Mouse (Mus musculus) heart, embryonic 15.5 days (tissue): ENCODE measurements around the gene Gm815. TPM values are rescaled to one million over a fixed set of nuclear protein-coding genes. Genes with fewer than 3 reads are reported as not detected.
A peak's percentile ranks its signal among the peaks of the same experiment; 100 is the strongest.

ENCODE experiments used
- ATAC-seq: fragments of 200-750 bp; cut with Nextera tagmentation; replicated peaks from 2 replicates; pipeline ENCODE4 v1.8.0; 2017; ENCODE audit warnings: low read depth, moderate TSS enrichment; ENCODE audit not compliant: insufficient number of reproducible peaks, insufficient read depth, low FRiP score
- H3K27ac ChIP-seq: fragments of 300-500 bp; sonication (generic); 2 replicates; pipeline ENCODE4 v1.5.1; 2015; ENCODE audit warnings: mild to moderate bottlenecking, inconsistent platforms
- H3K27me3 ChIP-seq: fragments of 300-500 bp; sonication (generic); 2 replicates; pipeline ENCODE4 v1.6.1; 2015; ENCODE audit warnings: inconsistent platforms
- H3K36me3 ChIP-seq: fragments of 300-500 bp; sonication (generic); 2 replicates; pipeline ENCODE4 v1.6.1; 2015; ENCODE audit warnings: mild to moderate bottlenecking, inconsistent platforms
- H3K4me1 ChIP-seq: fragments of 300-500 bp; sonication (generic); replicated peaks from 2 replicates; pipeline ENCODE4 v1.6.1; 2015; ENCODE audit warnings: inconsistent platforms
- H3K4me2 ChIP-seq: fragments of 300-500 bp; sonication (generic); 2 replicates; pipeline ENCODE4 v1.6.1; 2015; ENCODE audit warnings: inconsistent platforms, mild to moderate bottlenecking, moderate library complexity
- H3K4me3 ChIP-seq: fragments of 300-500 bp; sonication (generic); 2 replicates; pipeline ENCODE4 v1.5.1; 2015; ENCODE audit warnings: mild to moderate bottlenecking, inconsistent platforms
- H3K9ac ChIP-seq: fragments of 300-500 bp; sonication (generic); 2 replicates; pipeline ENCODE4 v1.6.1; 2015; ENCODE audit warnings: mild to moderate bottlenecking, inconsistent platforms
- H3K9me3 ChIP-seq: fragments of 300-500 bp; sonication (generic); replicated peaks from 2 replicates; pipeline ENCODE4 v1.6.1; 2016; ENCODE audit warnings: inconsistent platforms
- WGBS: fragments of 180-500 bp; shearing (Covaris S2); methylation state at CpG from one replicate; pipeline ENCODE4 v1.1.7; 2015; ENCODE audit warnings: mixed read lengths; 5-methylcytosine and 5-hydroxymethylcytosine counted together
- polyA plus RNA-seq: library from polyadenylated mRNA; unstranded; fragments of >200 nt; fragmentation: Nextera tagmentation; extraction: Ambion mirVana; gene quantifications from 2 replicates; pipeline ENCODE4 v1.2.1, GENCODE M21; 2015

Gm815 gene
- not detected in 2 replicates for polyA plus RNA-seq

DNA sequence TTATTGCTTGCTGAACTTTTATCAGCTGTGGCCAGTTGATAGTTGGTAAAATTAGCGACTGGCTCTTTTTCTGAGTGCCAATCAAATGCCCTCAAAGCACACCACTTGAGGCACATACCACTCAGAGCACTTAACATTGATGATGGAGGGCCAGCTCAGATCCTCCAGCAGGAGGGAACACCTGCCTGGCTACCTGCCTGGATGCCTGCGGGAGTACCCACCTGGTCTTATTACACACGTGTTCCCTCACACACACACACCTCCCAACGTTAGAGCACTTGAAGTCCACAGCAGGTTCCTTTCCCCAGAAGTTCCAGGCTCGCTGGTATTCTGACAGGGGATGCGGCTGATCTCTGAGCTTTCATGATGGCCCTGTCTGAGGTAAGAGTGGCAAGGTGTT is at the start of gene Gm815:
TSS of gene Gm815 (plus strand) at position 266 of the 400 bp plus-strand sequence.
- H3K4me2 ChIP-seq: no peak within 1 kb of the TSS
- no peaks in the 10 kb centered on the region for H3K9me3 ChIP-seq
- no peaks in the 10 kb centered on the region for H3K27me3 ChIP-seq
- 0 out of 2 replicates have a peak, but pooled peaks cover 2% of the 10 kb centered on the region for H3K4me1 ChIP-seq
- no peak within 1 kb of the TSS for H3K27ac ChIP-seq
- H3K36me3 ChIP-seq: no peaks in the 10 kb centered on the region
- no peak for ATAC-seq
- H3K4me3 ChIP-seq: no peak within 1 kb of the TSS
- WGBS: 68% methylated on average over 6 of the region's 6 CpGs
- H3K9ac ChIP-seq: no peak within 1 kb of the TSS

- Histone ChIP-seq H3K9ac (no peak overlapping the region), H3K36me3 (no peaks in the 10 kb centered on the region), H3K9me3 (no peaks in the 10 kb centered on the region), H3K4me1 (no peaks in the 10 kb centered on the region), H3K4me3 (no peak overlapping the region), H3K27ac (no peak overlapping the region), H3K27me3 (no peaks in the 10 kb centered on the region), H3K4me2 (no peak overlapping the region)
- 62% methylated on average over 1 of the region's 1 CpGs for WGBS
- ATAC-seq: no peak
Measured at GRCm38 (mm10) chr19:26837626-26838025, 48.1 kb upstream of the Gm815 start.

- Histone ChIP-seq H3K9ac (no peak overlapping the region), H3K4me2 (no peak overlapping the region), H3K27ac (no peak overlapping the region), H3K4me1 (peaks cover 10% of the 10 kb centered on the region), H3K9me3 (no peaks in the 10 kb centered on the region), H3K27me3 (no peaks in the 10 kb centered on the region), H3K36me3 (no peaks in the 10 kb centered on the region), H3K4me3 (no peak overlapping the region)
- ATAC-seq: no peak
- WGBS: 85% methylated on average over 6 of the region's 6 CpGs
Measured at GRCm38 (mm10) chr19:26843896-26844295, 41.8 kb upstream of the Gm815 start.

- Histone ChIP-seq H3K36me3 (no peaks in the 10 kb centered on the region), H3K27me3 (no peaks in the 10 kb centered on the region), H3K9ac (0 out of 2 replicates have a peak overlapping the region, but pooled peaks have one; percentile 36), H3K9me3 (no peaks in the 10 kb centered on the region), H3K4me3 (peak overlapping the region; percentile 60), H3K4me2 (peak overlapping the region; percentile 57), H3K4me1 (peaks cover 10% of the 10 kb centered on the region), H3K27ac (no peak overlapping the region)
- 28% methylated on average over 8 of the region's 8 CpGs for WGBS
- ATAC-seq: no peak
Measured at GRCm38 (mm10) chr19:26844813-26845212, 40.9 kb upstream of the Gm815 start.

DNA sequence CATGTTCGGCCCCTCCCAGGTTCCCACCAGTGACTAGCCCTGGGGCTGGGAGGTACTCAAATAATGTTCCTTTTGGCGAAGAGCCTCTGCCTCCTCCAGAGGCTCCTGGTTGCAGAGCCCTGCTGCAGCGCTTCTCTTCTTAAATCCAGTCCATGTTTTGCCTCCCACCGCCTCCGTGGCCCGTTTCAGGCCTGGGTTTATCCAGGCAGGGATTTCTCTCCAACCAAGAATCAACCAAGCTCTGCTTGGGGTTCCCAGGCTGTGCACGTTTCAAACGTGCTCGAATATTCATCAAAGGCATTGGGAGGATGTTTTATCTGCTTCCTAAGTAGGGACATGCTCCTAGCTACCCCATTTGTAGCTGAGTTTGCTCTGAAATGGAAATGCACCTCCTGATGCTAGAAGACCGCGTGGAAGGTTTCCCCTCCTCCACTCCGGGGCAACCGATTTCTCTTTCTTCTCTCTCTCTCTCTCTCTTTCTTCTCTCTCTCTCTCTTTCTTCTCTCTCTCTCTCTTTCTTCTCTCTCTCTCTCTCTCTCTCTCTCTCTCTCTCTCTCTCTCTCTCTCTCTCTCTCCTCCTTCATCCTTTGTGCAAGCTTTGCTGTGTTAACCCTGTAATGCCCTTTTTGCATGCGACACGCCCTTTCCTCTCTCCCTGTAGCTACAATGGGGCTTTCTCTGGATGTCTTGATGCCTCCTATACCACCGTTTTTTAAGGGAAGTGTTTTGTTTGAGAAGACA is 40.2 kb upstream of the Gm815 start:
- no peaks in the 10 kb centered on the region for H3K9me3 ChIP-seq

GRCm38 (mm10) chr19:26846017-26846285 is 39.7 kb upstream of the Gm815 start:
- Histone ChIP-seq H3K4me3 (peak overlapping the region; percentile 60), H3K9me3 (no peaks in the 10 kb centered on the region), H3K9ac (peak overlapping the region; percentile 61), H3K4me2 (peak overlapping the region; percentile 57), H3K36me3 (no peaks in the 10 kb centered on the region), H3K27me3 (no peaks in the 10 kb centered on the region), H3K4me1 (peaks cover 10% of the 10 kb centered on the region), H3K27ac (peak overlapping the region; percentile 88)
- no peak for ATAC-seq
- 11% methylated on average over 1 of the region's 1 CpGs for whole genome bisulfite sequencing

More for the DNA sequence above, 40.2 kb upstream of the Gm815 start:
- Histone ChIP-seq H3K27me3 (no peaks in the 10 kb centered on the region), H3K4me1 (peaks cover 10% of the 10 kb centered on the region), H3K36me3 (no peaks in the 10 kb centered on the region), H3K9ac (peak overlapping the region; percentile 61), H3K27ac (peak overlapping the region; percentile 88), H3K4me2 (peak overlapping the region; percentile 57), H3K4me3 (peak overlapping the region; percentile 60)
- peak; percentile 88 for ATAC-seq
- 2% methylated on average over 16 of the region's 16 CpGs for WGBS

- 60% methylated on average over 10 of the region's 10 CpGs for WGBS
- H3K27ac ChIP-seq: no peak overlapping the region
- H3K27me3 ChIP-seq: no peaks in the 10 kb centered on the region
- H3K4me1 ChIP-seq: 0 out of 2 replicates have a peak, but pooled peaks cover 5% of the 10 kb centered on the region
- ATAC-seq: no peak
- no peak overlapping the region for H3K4me3 ChIP-seq
- H3K4me2 ChIP-seq: no peak overlapping the region
- H3K9me3 ChIP-seq: no peaks in the 10 kb centered on the region
- H3K9ac ChIP-seq: no peak overlapping the region
- no peaks in the 10 kb centered on the region for H3K36me3 ChIP-seq
Measured at GRCm38 (mm10) chr19:26851017-26851782, 34.5 kb upstream of the Gm815 start.

GRCm38 (mm10) chr19:26852325-26852900 is 33.3 kb upstream of the Gm815 start:
- no peak overlapping the region for H3K27ac ChIP-seq
- 42% methylated on average over 10 of the region's 10 CpGs for WGBS
- H3K9ac ChIP-seq: no peak overlapping the region
- no peaks in the 10 kb centered on the region for H3K27me3 ChIP-seq
- no peak overlapping the region for H3K4me3 ChIP-seq
- ATAC-seq: no peak; the same call in 1 of the 2 replicates
- no peaks in the 10 kb centered on the region for H3K9me3 ChIP-seq
- no peaks in the 10 kb centered on the region for H3K36me3 ChIP-seq
- no peak overlapping the region for H3K4me2 ChIP-seq
- H3K4me1 ChIP-seq: 0 out of 2 replicates have a peak, but pooled peaks cover 5% of the 10 kb centered on the region

DNA sequence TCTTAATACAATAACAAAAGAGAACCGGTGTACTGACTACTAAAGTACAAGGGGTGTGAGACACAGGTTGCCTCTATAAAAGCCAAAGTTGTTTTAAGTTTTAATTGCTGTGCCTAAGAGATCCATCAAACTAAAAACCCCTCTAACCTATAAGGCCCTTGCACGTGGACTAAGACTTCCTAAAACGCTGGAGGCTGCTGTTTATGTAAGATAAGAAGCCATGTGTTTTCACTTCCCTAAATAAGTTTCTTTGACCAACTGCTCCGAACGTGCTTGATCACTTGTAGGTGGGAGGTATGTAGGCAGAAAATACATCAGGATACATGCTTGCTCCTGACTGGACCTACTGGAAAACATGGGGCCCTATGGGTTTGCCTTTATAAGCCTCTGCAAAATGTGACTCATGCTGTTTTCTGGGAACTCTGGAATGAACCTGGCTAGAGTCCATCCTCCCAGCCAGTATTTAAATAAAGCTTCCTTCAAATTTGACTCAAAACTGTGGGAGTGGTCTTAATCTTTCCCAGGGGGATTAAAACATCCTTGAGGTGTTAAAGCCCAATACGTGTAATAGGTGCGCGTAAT is 31.9 kb upstream of the Gm815 start:
- WGBS: 52% methylated on average over 8 of the region's 8 CpGs
- no peaks in the 10 kb centered on the region for H3K9me3 ChIP-seq
- peaks cover 9% of the 10 kb centered on the region; the same call in 1 of the 2 replicates for H3K4me1 ChIP-seq
- ATAC-seq: no peak
- no peak overlapping the region for H3K27ac ChIP-seq
- no peaks in the 10 kb centered on the region for H3K27me3 ChIP-seq
- no peak overlapping the region for H3K4me3 ChIP-seq
- no peak overlapping the region for H3K9ac ChIP-seq
- H3K4me2 ChIP-seq: no peak overlapping the region
- H3K36me3 ChIP-seq: no peaks in the 10 kb centered on the region

- 69% methylated on average over 4 of the region's 4 CpGs for WGBS
- no peak for ATAC-seq
Measured at GRCm38 (mm10) chr19:26854661-26855060, 31.0 kb upstream of the Gm815 start.

GRCm38 (mm10) chr19:26855152-26855551 is 30.5 kb upstream of the Gm815 start:
- ATAC-seq: no peak
- no peaks in the 10 kb centered on the region for H3K9me3 ChIP-seq
- no peaks in the 10 kb centered on the region for H3K27me3 ChIP-seq
- H3K36me3 ChIP-seq: no peaks in the 10 kb centered on the region
- no peak overlapping the region for H3K27ac ChIP-seq
- 71% methylated on average over 7 of the region's 7 CpGs for WGBS
- no peak overlapping the region for H3K4me3 ChIP-seq
- peaks cover 9% of the 10 kb centered on the region; the same call in 1 of the 2 replicates for H3K4me1 ChIP-seq
- H3K9ac ChIP-seq: no peak overlapping the region
- no peak overlapping the region for H3K4me2 ChIP-seq

More at GRCm38 (mm10) chr19:26854661-26855060, 31.0 kb upstream of the Gm815 start:
- Histone ChIP-seq H3K36me3 (no peaks in the 10 kb centered on the region), H3K4me1 (peaks cover 9% of the 10 kb centered on the region; the same call in 1 of the 2 replicates), H3K9me3 (no peaks in the 10 kb centered on the region), H3K4me3 (no peak overlapping the region), H3K4me2 (no peak overlapping the region), H3K9ac (no peak overlapping the region), H3K27me3 (no peaks in the 10 kb centered on the region), H3K27ac (no peak overlapping the region)
